ENCODE assay signal across 8 mouse cellular contexts in genomic region chr15:27724298-27724697, GRCm38 (mm10). TPM values are rescaled to one million over a fixed set of nuclear protein-coding genes. Genes with fewer than 3 reads are reported as not detected.
A peak's percentile ranks its signal among the peaks of the same experiment; 100 is the strongest.
DNase-seq lines count a peak whose midpoint lies in the region; ATAC-seq and TF ChIP-seq lines count a peak whose summit lies in the region.

No protein-coding gene starts in this region.

- no peak for ATAC-seq in forebrain, embryonic 16.5 days
- ATAC-seq in lung, embryonic 16.5 days (ENCODE audit: low read depth): peak; percentile 20; the same call in 1 of the 2 replicates
- 0 out of 2 replicates have a peak, but pooled peaks have one; percentile 39 for ATAC-seq in liver, embryonic 11.5 days (replicated peaks; ENCODE audit: low FRiP score)

- H3K36me3 ChIP-seq in forebrain, embryonic 10.5 days (replicated peaks): no peaks in the 10 kb centered on the region
- no peaks in the 10 kb centered on the region; the same call in 1 of the 2 replicates for H3K36me3 ChIP-seq in forebrain, embryonic 16.5 days (ENCODE audit: control insufficient read depth, insufficient read depth)
- no peaks in the 10 kb centered on the region for H3K36me3 ChIP-seq in lung, embryonic 16.5 days (ENCODE audit: control insufficient read depth, insufficient read depth, low read length)
- H3K36me3 ChIP-seq in liver, embryonic 11.5 days (ENCODE audit: control insufficient read depth, insufficient read depth, low read length): no peaks in the 10 kb centered on the region

- no peak overlapping the region for H3K9ac ChIP-seq in forebrain, embryonic 16.5 days (replicated peaks; ENCODE audit: low read depth, low read length)
- H3K9ac ChIP-seq in lung, embryonic 16.5 days (ENCODE audit: low read length): no peak overlapping the region
- no peak overlapping the region for H3K9ac ChIP-seq in liver, embryonic 11.5 days (ENCODE audit: low read depth, low read length)

- no peaks in the 10 kb centered on the region for H3K27me3 ChIP-seq in forebrain, embryonic 10.5 days (ENCODE audit: poor library complexity, severe bottlenecking)
- H3K27me3 ChIP-seq in forebrain, embryonic 16.5 days (replicated peaks; ENCODE audit: control insufficient read depth, insufficient read depth, low read length): no peaks in the 10 kb centered on the region
- H3K27me3 ChIP-seq in lung, embryonic 16.5 days (ENCODE audit: control insufficient read depth, insufficient read depth, low read depth, low read length): no peaks in the 10 kb centered on the region
- H3K27me3 ChIP-seq in liver, embryonic 11.5 days (replicated peaks; ENCODE audit: control insufficient read depth, insufficient read depth, low read length): no peaks in the 10 kb centered on the region

- no peaks in the 10 kb centered on the region for H3K9me3 ChIP-seq in forebrain, embryonic 10.5 days
- H3K9me3 ChIP-seq in forebrain, embryonic 16.5 days (ENCODE audit: control insufficient read depth, low read length): no peaks in the 10 kb centered on the region
- H3K9me3 ChIP-seq in lung, embryonic 16.5 days (ENCODE audit: control insufficient read depth, low read length): no peaks in the 10 kb centered on the region
- H3K9me3 ChIP-seq in liver, embryonic 11.5 days (ENCODE audit: control insufficient read depth, low read length): no peaks in the 10 kb centered on the region

- WGBS in forebrain, embryonic 10.5 days: 81% methylated on average over 6 of the region's 6 CpGs
- 83% methylated on average over 6 of the region's 6 CpGs for WGBS in forebrain, embryonic 16.5 days
- 65% methylated on average over 6 of the region's 6 CpGs for WGBS in lung, embryonic 16.5 days
- 36% methylated on average over 6 of the region's 6 CpGs for WGBS in liver, embryonic 11.5 days

- no peak overlapping the region for H3K4me3 ChIP-seq in forebrain, embryonic 10.5 days
- no peak overlapping the region for H3K4me3 ChIP-seq in forebrain, embryonic 16.5 days (replicated peaks; ENCODE audit: low read length)
- H3K4me3 ChIP-seq in lung, embryonic 16.5 days (ENCODE audit: low read length): no peak overlapping the region
- H3K4me3 ChIP-seq in liver, embryonic 11.5 days (ENCODE audit: low read depth, low read length): 0 out of 2 replicates have a peak overlapping the region, but pooled peaks have one; percentile 12
- H3K4me3 ChIP-seq in left cerebral cortex, adult 2 months: no peak overlapping the region

- H3K27ac ChIP-seq in forebrain, embryonic 10.5 days: peak overlapping the region; percentile 37; the same call in 1 of the 2 replicates
- H3K27ac ChIP-seq in forebrain, embryonic 16.5 days (ENCODE audit: low read length): no peak overlapping the region
- no peak overlapping the region for H3K27ac ChIP-seq in lung, embryonic 16.5 days (ENCODE audit: low read length)
- peak overlapping the region; percentile 46; the same call in 1 of the 2 replicates for H3K27ac ChIP-seq in liver, embryonic 11.5 days (ENCODE audit: low read depth, low read length)
- H3K27ac ChIP-seq in left cerebral cortex, adult 2 months: no peak overlapping the region

- H3K4me1 ChIP-seq in forebrain, embryonic 10.5 days: 0 out of 2 replicates have a peak, but pooled peaks cover 4% of the 10 kb centered on the region
- H3K4me1 ChIP-seq in forebrain, embryonic 16.5 days (replicated peaks; ENCODE audit: control insufficient read depth, insufficient read depth, low read length): no peaks in the 10 kb centered on the region
- H3K4me1 ChIP-seq in lung, embryonic 16.5 days (replicated peaks; ENCODE audit: control insufficient read depth, insufficient read depth, low read length): no peaks in the 10 kb centered on the region
- peaks cover 14% of the 10 kb centered on the region for H3K4me1 ChIP-seq in liver, embryonic 11.5 days (replicated peaks; ENCODE audit: control insufficient read depth, insufficient read depth, low read length)

- H3K4me2 ChIP-seq in forebrain, embryonic 16.5 days (ENCODE audit: low read length): no peak overlapping the region
- no peak overlapping the region for H3K4me2 ChIP-seq in lung, embryonic 16.5 days (ENCODE audit: low read depth, low read length)
- H3K4me2 ChIP-seq in liver, embryonic 11.5 days: peak overlapping the region; percentile 47

- no peak for DNase-seq in forebrain, embryonic 10.5 days (ENCODE audit: extremely low spot score, low spot score)
- DNase-seq in lung, postnatal 14 days: no peak
- DNase-seq in liver, embryonic 11.5 days (ENCODE audit: low spot score): no peak
- peak; percentile 45 to 54 for DNase-seq in thymus, postnatal 10 days (ENCODE audit: low spot score in 2 of 2)
- no peak for DNase-seq in adrenal gland, postnatal 14 days
- no peak for DNase-seq in left cerebral cortex, adult 2 months (ENCODE audit: extremely low spot score in 1 of 2, low spot score in 2 of 2)

- intact Hi-C loops in left cerebral cortex, adult 2 months (cut with DNase I): no loop called here

- no peak for TF ChIP-seq CTCF in left cerebral cortex, adult 2 months (IDR thresholded peaks at IDR 0.05)

RNA-seq across cellular contexts. Expression of gene Otulinl, which starts 42.9 kb away (rescaled TPM):
- polyA plus RNA-seq in forebrain, embryonic 10.5 days (2016; fragmentation: Nextera tagmentation; extraction: Ambion mirVana): 7.7 and 8.0 TPM in 2 replicates
- polyA plus RNA-seq in forebrain, embryonic 16.5 days (2015; fragmentation: Nextera tagmentation; extraction: Ambion mirVana): 13.6 and 15.3 TPM in 2 replicates
- 27.5 and 34.8 TPM in 2 replicates for polyA plus RNA-seq in lung, embryonic 16.5 days (2015; fragmentation: Nextera tagmentation; extraction: Ambion mirVana)
- polyA plus RNA-seq in liver, embryonic 11.5 days (2014; fragmentation: Nextera tagmentation; extraction: Ambion mirVana): 13.4 and 14.7 TPM in 2 replicates
- total RNA-seq in adrenal gland, postnatal 14 days (2021): 5.5 and 14.0 TPM in 2 replicates
- total RNA-seq in left cerebral cortex, adult 2 months (2021): 10 to 100 TPM; 21.1 to 30.0 TPM

Comparison
In these comparisons a context has a peak if more than half of its experiments do, and no peak if none do; other contexts are left out.
1. H3K27ac ChIP-seq: peak in forebrain, embryonic 10.5 days (single experiment) and liver, embryonic 11.5 days (single experiment); none in forebrain, embryonic 16.5 days (single experiment), lung, embryonic 16.5 days (single experiment) and left cerebral cortex, adult 2 months (single experiment).
2. DNase-seq: peak in thymus, postnatal 10 days (2 of 2); none in forebrain, embryonic 10.5 days (single experiment), lung, postnatal 14 days (single experiment), liver, embryonic 11.5 days (single experiment), adrenal gland, postnatal 14 days (single experiment) and left cerebral cortex, adult 2 months (0 of 2).